Mouse (Mus musculus): ENCODE results near the gene Mrpl41.

- TF ChIP-seq POLR2A (IDR thresholded peaks at IDR 0.05; ENCODE audit: borderline replicate concordance, extremely low read depth, insufficient read depth, insufficient read length, poor library complexity, severe bottlenecking) (no peak), CTCF (IDR thresholded peaks at IDR 0.05; ENCODE audit: borderline replicate concordance, extremely low read depth, insufficient read depth, insufficient read length) (peak; percentile 49; the same call in 1 of the 2 replicates)
Observed at GRCm38 (mm10) chr2:24960910-24961309, 14.0 kb downstream of the Mrpl41 start.

Measured in brain, embryonic 14.5 days (tissue).